Mouse (Mus musculus) kidney, embryonic 16.5 days (tissue): ENCODE measurements around the gene Slit1. TPM values are rescaled to one million over a fixed set of nuclear protein-coding genes. Genes with fewer than 3 reads are reported as not detected.

Experiments used
- ATAC-seq: fragments of 200-750 bp; cut with Nextera tagmentation; 2 replicates; pipeline ENCODE4 v1.8.0; 2017; ENCODE audit warnings: moderate TSS enrichment; ENCODE audit not compliant: low FRiP score, low TSS enrichment
- H3K27ac ChIP-seq: fragments of 300-500 bp; sonication (generic); 2 replicates; pipeline ENCODE4 v1.5.1; 2014; ENCODE audit warnings: low read length
- H3K27me3 ChIP-seq: fragments of 300-500 bp; sonication (generic); 2 replicates; pipeline ENCODE4 v1.6.1; 2014; ENCODE audit warnings: low read length, control low read depth, mixed read lengths; ENCODE audit not compliant: insufficient read depth
- H3K36me3 ChIP-seq: fragments of 300-500 bp; sonication (generic); 2 replicates; pipeline ENCODE4 v1.6.1; 2014; ENCODE audit warnings: low read length, control low read depth, mixed read lengths; ENCODE audit not compliant: insufficient read depth
- H3K4me1 ChIP-seq: fragments of 300-500 bp; sonication (generic); 2 replicates; pipeline ENCODE4 v1.6.1; 2014; ENCODE audit warnings: low read length, control low read depth, mixed read lengths; ENCODE audit not compliant: insufficient read depth
- H3K4me2 ChIP-seq: fragments of 300-500 bp; sonication (generic); replicated peaks from 2 replicates; pipeline ENCODE4 v1.6.1; 2014; ENCODE audit warnings: low read depth, low read length
- H3K4me3 ChIP-seq: fragments of 300-500 bp; sonication (generic); 2 replicates; pipeline ENCODE4 v1.5.1; 2014; ENCODE audit warnings: mild to moderate bottlenecking, low read length
- H3K9ac ChIP-seq: fragments of 300-500 bp; sonication (generic); replicated peaks from 2 replicates; pipeline ENCODE4 v1.6.1; 2014; ENCODE audit warnings: low read length
- H3K9me3 ChIP-seq: fragments of 300-500 bp; sonication (generic); 2 replicates; pipeline ENCODE4 v1.6.1; 2016; ENCODE audit warnings: low read length, control low read depth
- WGBS: fragments of 180-500 bp; shearing (Covaris S2); extraction: QIAGEN DNeasy Blood & Tissue Kit; methylation state at CpG from one replicate; pipeline ENCODE4 v1.1.7; 2014; 5-methylcytosine and 5-hydroxymethylcytosine counted together
- polyA plus RNA-seq: library from polyadenylated mRNA; unstranded; fragments of >200 nt; fragmentation: Nextera tagmentation; extraction: Ambion mirVana; gene quantifications from 2 replicates; pipeline ENCODE4 v1.2.1, GENCODE M21; 2015

Gene Slit1
- polyA plus RNA-seq, 1 experiment from 2014 or later: 6.4 TPM

GRCm38 (mm10) chr19:41591808-41592207 lies 151.7 kb downstream of the Slit1 start:
- Histone ChIP-seq H3K4me1 (peaks cover 7% of the 10 kb centered on the region; the same call in 1 of the 2 replicates), H3K27ac (no peak overlapping the region), H3K4me2 (no peak overlapping the region), H3K4me3 (no peak overlapping the region), H3K9ac (no peak overlapping the region), H3K9me3 (no peaks in the 10 kb centered on the region), H3K36me3 (no peaks in the 10 kb centered on the region), H3K27me3 (no peaks in the 10 kb centered on the region)
- WGBS: 71% methylated on average over 12 of the region's 12 CpGs
- ATAC-seq: no peak

GRCm38 (mm10) chr19:41589681-41590080 lies 153.8 kb downstream of the Slit1 start:
- Histone ChIP-seq H3K9me3 (no peaks in the 10 kb centered on the region), H3K27me3 (no peaks in the 10 kb centered on the region), H3K36me3 (no peaks in the 10 kb centered on the region; the same call in 1 of the 2 replicates), H3K9ac (no peak overlapping the region), H3K4me3 (no peak overlapping the region), H3K27ac (no peak overlapping the region), H3K4me2 (no peak overlapping the region), H3K4me1 (no peaks in the 10 kb centered on the region)
- WGBS: 82% methylated on average over 8 of the region's 8 CpGs
- no peak for ATAC-seq

GRCm38 (mm10) chr19:41589026-41589425 lies 154.4 kb downstream of the Slit1 start:
- no peaks in the 10 kb centered on the region for H3K9me3 ChIP-seq
- H3K36me3 ChIP-seq: no peaks in the 10 kb centered on the region; the same call in none of the 2 replicates
- no peak overlapping the region for H3K27ac ChIP-seq
- ATAC-seq: no peak
- no peaks in the 10 kb centered on the region for H3K27me3 ChIP-seq
- H3K9ac ChIP-seq: no peak overlapping the region
- no peak overlapping the region for H3K4me2 ChIP-seq
- 86% methylated on average over 7 of the region's 7 CpGs for WGBS
- no peaks in the 10 kb centered on the region for H3K4me1 ChIP-seq
- no peak overlapping the region for H3K4me3 ChIP-seq

GRCm38 (mm10) chr19:41587431-41588222 lies 155.8 kb downstream of the Slit1 start:
- Histone ChIP-seq H3K27me3 (no peaks in the 10 kb centered on the region), H3K4me1 (no peaks in the 10 kb centered on the region), H3K4me3 (no peak overlapping the region), H3K4me2 (no peak overlapping the region), H3K9ac (no peak overlapping the region), H3K27ac (no peak overlapping the region), H3K9me3 (no peaks in the 10 kb centered on the region), H3K36me3 (peaks cover 10% of the 10 kb centered on the region)
- ATAC-seq: no peak
- WGBS: 84% methylated on average over 20 of the region's 20 CpGs

GRCm38 (mm10) chr19:41586752-41587151 lies 156.7 kb downstream of the Slit1 start:
- H3K4me1 ChIP-seq: no peaks in the 10 kb centered on the region
- no peak overlapping the region for H3K27ac ChIP-seq
- H3K4me2 ChIP-seq: no peak overlapping the region
- WGBS: 83% methylated on average over 10 of the region's 10 CpGs
- no peaks in the 10 kb centered on the region for H3K27me3 ChIP-seq
- no peak overlapping the region for H3K9ac ChIP-seq
- H3K36me3 ChIP-seq: peaks cover 17% of the 10 kb centered on the region
- ATAC-seq: no peak
- H3K9me3 ChIP-seq: no peaks in the 10 kb centered on the region
- no peak overlapping the region for H3K4me3 ChIP-seq

GRCm38 (mm10) chr19:41582918-41583514 lies 160.4 kb downstream of the Slit1 start:
- 96% methylated on average over 5 of the region's 5 CpGs for WGBS
- ATAC-seq: no peak

GRCm38 (mm10) chr19:41581706-41582420 lies 161.6 kb downstream of the Slit1 start, which contains the start of gene Gm340:
TSS of gene Gm340 (plus strand) at chr19:41582370.
- Histone ChIP-seq H3K4me1 (peaks cover 6% of the 10 kb centered on the region; the same call in 1 of the 2 replicates), H3K36me3 (peaks cover 19% of the 10 kb centered on the region), H3K9ac (no peak within 1 kb of the TSS), H3K27me3 (no peaks in the 10 kb centered on the region), H3K9me3 (no peaks in the 10 kb centered on the region), H3K4me2 (no peak within 1 kb of the TSS), H3K27ac (no peak within 1 kb of the TSS), H3K4me3 (no peak within 1 kb of the TSS)
- no peak for ATAC-seq
- WGBS: 94% methylated on average over 23 of the region's 23 CpGs

More at GRCm38 (mm10) chr19:41582918-41583514, 160.4 kb downstream of the Slit1 start:
- Histone ChIP-seq H3K27me3 (no peaks in the 10 kb centered on the region), H3K4me2 (no peak overlapping the region), H3K4me1 (no peaks in the 10 kb centered on the region), H3K36me3 (peaks cover 19% of the 10 kb centered on the region), H3K27ac (no peak overlapping the region), H3K9ac (no peak overlapping the region), H3K4me3 (no peak overlapping the region), H3K9me3 (no peaks in the 10 kb centered on the region)

- no peak overlapping the region for H3K9ac ChIP-seq
- no peaks in the 10 kb centered on the region for H3K9me3 ChIP-seq
- 77% methylated on average over 4 of the region's 4 CpGs for WGBS
- H3K4me1 ChIP-seq: peaks cover 6% of the 10 kb centered on the region; the same call in 1 of the 2 replicates
- no peak overlapping the region for H3K4me2 ChIP-seq
- ATAC-seq: no peak
- no peak overlapping the region for H3K27ac ChIP-seq
- H3K27me3 ChIP-seq: no peaks in the 10 kb centered on the region
- no peak overlapping the region for H3K4me3 ChIP-seq
- H3K36me3 ChIP-seq: peaks cover 19% of the 10 kb centered on the region
Observed at GRCm38 (mm10) chr19:41579311-41579920, 164.0 kb downstream of the Slit1 start.

GRCm38 (mm10) chr19:41577576-41577975 lies 165.9 kb downstream of the Slit1 start:
- Histone ChIP-seq H3K36me3 (peaks cover 9% of the 10 kb centered on the region), H3K4me3 (no peak overlapping the region), H3K9ac (no peak overlapping the region), H3K27me3 (no peaks in the 10 kb centered on the region), H3K9me3 (no peaks in the 10 kb centered on the region), H3K4me1 (peaks cover 6% of the 10 kb centered on the region; the same call in 1 of the 2 replicates), H3K27ac (no peak overlapping the region), H3K4me2 (no peak overlapping the region)
- no peak for ATAC-seq
